Mouse (Mus musculus): ENCODE measurements around the gene Abi3bp. TPM values are rescaled to one million over a fixed set of nuclear protein-coding genes. Genes with fewer than 3 reads are reported as not detected.

Gene Abi3bp
- polyA plus RNA-seq, 1 experiment = 0.01 TPM

- TF ChIP-seq TCF12 (IDR thresholded peaks at IDR 0.05; ENCODE audit: insufficient read depth, poor library complexity, severe bottlenecking) (no peak), CEBPB (IDR thresholded peaks at IDR 0.05; ENCODE audit: insufficient read depth, poor library complexity, severe bottlenecking) (no peak), POLR2AphosphoS2 (IDR thresholded peaks at IDR 0.05; ENCODE audit: insufficient read length, low read depth) (no peak), POLR2A (IDR thresholded peaks at IDR 0.05; ENCODE audit: insufficient read length, low read depth) (no peak), MAX (IDR thresholded peaks at IDR 0.05; ENCODE audit: low read depth) (no peak)
Measured at GRCm38 (mm10) chr16:56722357-56722756, 244.7 kb downstream of the Abi3bp start.

GRCm38 (mm10) chr16:56724927-56725326 is 247.2 kb downstream of the Abi3bp start:
- TF ChIP-seq SRF (IDR thresholded peaks at IDR 0.05; ENCODE audit: control insufficient read depth, insufficient read length, low read depth) (no peak), POLR2A (IDR thresholded peaks at IDR 0.05; ENCODE audit: insufficient read length, low read depth) (no peak), MYOD1 (IDR thresholded peaks at IDR 0.05; ENCODE audit: control insufficient read depth in 1 of 3, insufficient read length in 2 of 3, low read depth in 2 of 3) (peak in 1 of 3 experiments; percentile 19), POLR2AphosphoS2 (IDR thresholded peaks at IDR 0.05; ENCODE audit: insufficient read length, low read depth) (no peak), E2F4 (IDR thresholded peaks at IDR 0.05; ENCODE audit: insufficient read depth) (no peak), USF1 (IDR thresholded peaks at IDR 0.05; ENCODE audit: low read depth) (no peak), MYOG (IDR thresholded peaks at IDR 0.05; ENCODE audit: control insufficient read depth in 1 of 3, insufficient read depth in 1 of 3, insufficient read length in 2 of 3, low read depth in 2 of 3) (peak in 1 of 3 experiments; percentile 60), TCF3 (IDR thresholded peaks at IDR 0.05; ENCODE audit: insufficient read length, low read depth) (no peak)
- H3K4me3 ChIP-seq = no peak overlapping the region
- no peaks in the 10 kb centered on the region for H3K27me3 ChIP-seq (ENCODE audit: control insufficient read depth, insufficient read depth, insufficient read length)
- no peaks in the 10 kb centered on the region for H3K79me2 ChIP-seq (ENCODE audit: control insufficient read depth, insufficient read depth)
- no peak overlapping the region for H3ac ChIP-seq (ENCODE audit: control insufficient read depth, insufficient read length)
- H3K4me2 ChIP-seq (ENCODE audit: low read depth) = no peak overlapping the region
- H3K36me3 ChIP-seq (ENCODE audit: control insufficient read depth, insufficient read depth) = no peaks in the 10 kb centered on the region

More at GRCm38 (mm10) chr16:56722357-56722756, 244.7 kb downstream of the Abi3bp start:
- Histone ChIP-seq H3K4me2 (ENCODE audit: low read depth) (no peak overlapping the region), H3ac (ENCODE audit: control insufficient read depth, insufficient read length) (no peak overlapping the region), H3K36me3 (ENCODE audit: control insufficient read depth, insufficient read depth) (no peaks in the 10 kb centered on the region), H3K79me2 (ENCODE audit: control insufficient read depth, insufficient read depth) (no peaks in the 10 kb centered on the region), H3K4me3 (no peak overlapping the region), H3K27me3 (ENCODE audit: control insufficient read depth, insufficient read depth, insufficient read length) (no peaks in the 10 kb centered on the region)

GRCm38 (mm10) chr16:56729060-56729459 is 251.4 kb downstream of the Abi3bp start:
- TF ChIP-seq CEBPB (IDR thresholded peaks at IDR 0.05; ENCODE audit: insufficient read depth, poor library complexity, severe bottlenecking) = no peak
- no peak for TF ChIP-seq TCF3 (IDR thresholded peaks at IDR 0.05; ENCODE audit: insufficient read length, low read depth)
- TF ChIP-seq USF1 (IDR thresholded peaks at IDR 0.05; ENCODE audit: low read depth) = no peak
- no peak for TF ChIP-seq POLR2A (IDR thresholded peaks at IDR 0.05; ENCODE audit: insufficient read length, low read depth)
- no peak for TF ChIP-seq E2F4 (IDR thresholded peaks at IDR 0.05; ENCODE audit: insufficient read depth)
- no peak for TF ChIP-seq TCF12 (IDR thresholded peaks at IDR 0.05; ENCODE audit: insufficient read depth, poor library complexity, severe bottlenecking)
- no peak for TF ChIP-seq MYOD1 (IDR thresholded peaks at IDR 0.05; ENCODE audit: control insufficient read depth in 1 of 3, insufficient read length in 2 of 3, low read depth in 2 of 3)
- TF ChIP-seq REST (IDR thresholded peaks at IDR 0.05; ENCODE audit: insufficient read depth, insufficient read length) = no peak
- no peak for TF ChIP-seq POLR2AphosphoS2 (IDR thresholded peaks at IDR 0.05; ENCODE audit: insufficient read length, low read depth)
- TF ChIP-seq MYOG (IDR thresholded peaks at IDR 0.05; ENCODE audit: control insufficient read depth in 1 of 3, insufficient read depth in 1 of 3, insufficient read length in 2 of 3, low read depth in 2 of 3) = no peak
- no peak for TF ChIP-seq SRF (IDR thresholded peaks at IDR 0.05; ENCODE audit: control insufficient read depth, insufficient read length, low read depth)
- no peak for TF ChIP-seq MAX (IDR thresholded peaks at IDR 0.05; ENCODE audit: low read depth)
- no peak overlapping the region for H3K4me3 ChIP-seq
- no peak overlapping the region for H3K4me2 ChIP-seq (ENCODE audit: low read depth)
- no peak overlapping the region for H3ac ChIP-seq (ENCODE audit: control insufficient read depth, insufficient read length)
- no peaks in the 10 kb centered on the region for H3K27me3 ChIP-seq (ENCODE audit: control insufficient read depth, insufficient read depth, insufficient read length)
- no peaks in the 10 kb centered on the region for H3K79me2 ChIP-seq (ENCODE audit: control insufficient read depth, insufficient read depth)
- no peaks in the 10 kb centered on the region for H3K36me3 ChIP-seq (ENCODE audit: control insufficient read depth, insufficient read depth)

Other genes with a start within 250 kb of the Abi3bp start
- 48.2 TPM for gene Tfg, start 239.6 kb downstream of the Abi3bp start, polyA plus RNA-seq (2012; fragmentation: generic; extraction: Trizol)